Mouse (Mus musculus) liver, embryonic 11.5 days (tissue): ENCODE measurements around the gene Hoxd3. TPM values are rescaled to one million over a fixed set of nuclear protein-coding genes. Genes with fewer than 3 reads are reported as not detected.

ENCODE experiments used
- ATAC-seq: fragments of 200-750 bp; cut with Nextera tagmentation; replicated peaks from 2 replicates; pipeline ENCODE4 v1.8.0; 2017; ENCODE audit warnings: moderate number of reproducible peaks, mild to moderate bottlenecking, moderate TSS enrichment, moderate library complexity; ENCODE audit not compliant: low FRiP score
- DNase-seq: peaks from one replicate; pipeline ENCODE4 v3.0.0-alpha.2; 2017; ENCODE audit warnings: low spot score
- H3K27ac ChIP-seq: fragments of 300-500 bp; sonication (generic); 2 replicates; pipeline ENCODE4 v1.5.1; 2014; ENCODE audit warnings: mild to moderate bottlenecking, low read depth, low read length, control low read depth
- H3K27me3 ChIP-seq: fragments of 300-500 bp; sonication (generic); replicated peaks from 2 replicates; pipeline ENCODE4 v1.6.1; 2014; ENCODE audit warnings: low read length, mixed read lengths; ENCODE audit not compliant: control insufficient read depth, insufficient read depth
- H3K36me3 ChIP-seq: fragments of 300-500 bp; sonication (generic); 2 replicates; pipeline ENCODE4 v1.6.1; 2014; ENCODE audit warnings: mild to moderate bottlenecking, low read length, moderate library complexity, mixed read lengths; ENCODE audit not compliant: control insufficient read depth, insufficient read depth
- H3K4me1 ChIP-seq: fragments of 300-500 bp; sonication (generic); replicated peaks from 2 replicates; pipeline ENCODE4 v1.6.1; 2014; ENCODE audit warnings: low read length, mixed read lengths; ENCODE audit not compliant: control insufficient read depth, insufficient read depth
- H3K4me2 ChIP-seq: fragments of 300-500 bp; sonication (generic); 2 replicates; pipeline ENCODE4 v1.6.1; 2014; ENCODE audit warnings: mild to moderate bottlenecking, control low read depth, moderate library complexity
- H3K4me3 ChIP-seq: fragments of 300-500 bp; sonication (generic); 2 replicates; pipeline ENCODE4 v1.5.1; 2014; ENCODE audit warnings: low read depth, low read length, control low read depth
- H3K9ac ChIP-seq: fragments of 300-500 bp; sonication (generic); 2 replicates; pipeline ENCODE4 v1.6.1; 2014; ENCODE audit warnings: low read depth, low read length, control low read depth
- H3K9me3 ChIP-seq: fragments of 300-500 bp; sonication (generic); 2 replicates; pipeline ENCODE4 v1.6.1; 2016; ENCODE audit warnings: low read length, inconsistent platforms, mixed read lengths; ENCODE audit not compliant: control insufficient read depth
- WGBS: fragments of 180-500 bp; shearing (Covaris S2); extraction: QIAGEN DNeasy Blood & Tissue Kit; methylation state at CpG from one replicate; pipeline ENCODE4 v1.1.7; 2014; 5-methylcytosine and 5-hydroxymethylcytosine counted together
- polyA plus RNA-seq: library from polyadenylated mRNA; unstranded; fragments of >200 nt; fragmentation: Nextera tagmentation; extraction: Ambion mirVana; gene quantifications from 2 replicates; pipeline ENCODE4 v1.2.1, GENCODE M21; 2014

Hoxd3 gene
- polyA plus RNA-seq, 1 experiment from 2014 or later: 0.47 TPM

DNA sequence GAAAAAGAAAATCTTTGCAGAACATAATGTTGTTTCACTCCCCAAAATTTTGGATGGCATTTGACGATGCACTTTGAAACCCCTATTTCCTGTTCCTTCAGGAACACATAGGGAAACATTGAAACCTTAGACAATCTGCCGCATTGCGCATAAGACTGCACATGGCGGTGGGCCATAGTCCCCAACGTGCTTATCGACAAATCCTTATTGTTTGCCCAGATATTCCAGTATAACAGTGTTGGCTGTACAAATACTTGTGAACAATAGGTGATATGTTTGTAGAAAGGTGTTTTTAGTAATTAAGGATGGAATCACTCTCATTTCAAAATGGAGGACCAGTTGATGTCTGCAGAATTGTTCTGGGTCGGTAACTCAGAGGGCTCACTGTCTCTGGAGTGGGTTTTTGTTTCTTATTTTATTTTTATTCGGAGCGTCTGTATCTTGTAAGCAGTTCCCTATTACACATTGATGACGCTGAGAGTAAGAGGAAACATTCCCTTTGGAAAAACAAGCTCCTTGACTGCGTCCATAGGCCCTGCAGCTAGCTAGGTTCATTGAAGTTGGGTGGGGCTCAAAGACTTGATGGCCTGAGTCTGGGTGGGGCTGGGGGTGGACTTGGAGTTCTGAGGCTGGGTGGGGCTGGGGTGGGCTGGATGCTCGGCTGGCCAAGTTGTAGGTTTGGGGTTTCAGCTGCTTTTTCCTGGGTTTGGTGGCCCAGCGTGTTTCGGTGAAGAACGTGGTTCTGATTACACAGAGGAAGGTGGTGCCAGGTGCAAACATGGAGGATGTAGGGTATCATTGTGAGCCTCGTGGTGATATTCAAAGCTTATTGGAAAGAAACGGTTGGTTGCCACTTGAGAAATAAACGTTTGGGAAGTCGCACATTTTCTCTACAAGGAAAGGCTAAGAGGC, 1.8 kb downstream of the Hoxd3 start:
- ATAC-seq (no peak), DNase-seq (no peak)
- H3K27me3 ChIP-seq: peaks cover 91% of the 10 kb centered on the region
- H3K4me1 ChIP-seq: no peaks in the 10 kb centered on the region; the same call in 1 of the 2 replicates
- no peak overlapping the region for H3K4me2 ChIP-seq
- H3K9me3 ChIP-seq: no peaks in the 10 kb centered on the region
- 17% methylated on average over 19 of the region's 19 CpGs for WGBS
- H3K4me3 ChIP-seq: no peak overlapping the region
- H3K27ac ChIP-seq: no peak overlapping the region
- H3K36me3 ChIP-seq: no peaks in the 10 kb centered on the region
- no peak overlapping the region for H3K9ac ChIP-seq

DNA sequence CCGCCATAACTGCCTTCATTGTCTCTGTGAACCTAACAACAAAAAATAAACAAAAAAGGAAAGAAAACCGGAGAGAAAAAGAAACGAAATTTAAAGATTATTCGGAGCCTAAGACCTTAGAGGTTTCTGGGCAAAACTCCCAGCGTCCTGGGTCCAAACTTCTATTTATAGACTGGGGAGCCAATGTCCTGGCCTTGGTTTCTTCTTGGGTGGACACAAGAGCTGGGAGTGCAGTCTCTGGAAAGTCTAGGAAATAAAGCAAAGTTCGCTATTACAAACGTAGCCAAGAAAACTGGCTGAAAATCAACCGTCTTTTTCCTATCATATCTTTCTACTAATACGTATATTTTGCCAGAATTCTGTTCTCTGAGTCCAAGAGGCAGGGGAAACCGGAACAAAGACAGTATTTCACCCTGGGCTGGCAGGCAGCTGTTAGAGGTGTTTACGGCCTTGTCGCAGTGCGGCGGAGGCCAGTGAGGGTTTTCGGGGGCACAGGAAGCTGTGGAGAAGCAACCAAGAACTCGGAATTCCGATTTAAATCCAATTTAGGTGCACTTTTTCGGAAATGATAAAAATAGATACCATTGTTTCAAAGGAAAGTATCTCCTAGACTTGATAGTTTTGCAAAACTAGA, 2.5 kb downstream of the Hoxd3 start:
- H3K9ac ChIP-seq: no peak overlapping the region
- H3K27me3 ChIP-seq: peaks cover 90% of the 10 kb centered on the region
- no peaks in the 10 kb centered on the region; the same call in 1 of the 2 replicates for H3K4me1 ChIP-seq
- 8% methylated on average over 18 of the region's 18 CpGs for WGBS
- H3K4me3 ChIP-seq: no peak overlapping the region
- no peaks in the 10 kb centered on the region for H3K36me3 ChIP-seq
- H3K27ac ChIP-seq: no peak overlapping the region
- no peak for ATAC-seq
- H3K9me3 ChIP-seq: no peaks in the 10 kb centered on the region
- no peak for DNase-seq
- H3K4me2 ChIP-seq: no peak overlapping the region

DNA sequence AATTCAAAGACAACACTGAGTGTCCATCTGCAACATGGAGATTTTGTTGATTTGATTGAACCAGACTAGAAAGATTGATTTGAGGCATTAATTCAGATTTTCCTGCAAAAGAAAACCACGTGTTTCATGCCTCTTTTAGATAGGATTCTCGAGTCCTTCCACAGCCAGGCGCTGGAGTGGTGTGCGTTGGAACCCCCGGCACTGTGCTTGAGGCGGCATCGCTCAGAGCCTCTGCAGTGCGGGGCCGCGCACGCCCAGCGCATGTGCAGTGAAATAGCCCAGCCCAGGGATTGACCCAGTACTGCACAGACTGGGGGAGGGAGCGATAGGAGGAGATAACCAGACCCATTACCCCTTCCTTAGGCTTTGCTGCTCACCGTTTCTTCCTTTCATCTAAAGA, 3.2 kb downstream of the Hoxd3 start:
- DNase-seq: no peak
- 3% methylated on average over 14 of the region's 14 CpGs for WGBS
- no peak for ATAC-seq
- Histone ChIP-seq H3K4me3 (no peak overlapping the region), H3K27ac (no peak overlapping the region), H3K36me3 (no peaks in the 10 kb centered on the region), H3K9me3 (no peaks in the 10 kb centered on the region), H3K27me3 (peaks cover 89% of the 10 kb centered on the region), H3K4me1 (no peaks in the 10 kb centered on the region; the same call in 1 of the 2 replicates), H3K4me2 (no peak overlapping the region), H3K9ac (no peak overlapping the region)

DNA sequence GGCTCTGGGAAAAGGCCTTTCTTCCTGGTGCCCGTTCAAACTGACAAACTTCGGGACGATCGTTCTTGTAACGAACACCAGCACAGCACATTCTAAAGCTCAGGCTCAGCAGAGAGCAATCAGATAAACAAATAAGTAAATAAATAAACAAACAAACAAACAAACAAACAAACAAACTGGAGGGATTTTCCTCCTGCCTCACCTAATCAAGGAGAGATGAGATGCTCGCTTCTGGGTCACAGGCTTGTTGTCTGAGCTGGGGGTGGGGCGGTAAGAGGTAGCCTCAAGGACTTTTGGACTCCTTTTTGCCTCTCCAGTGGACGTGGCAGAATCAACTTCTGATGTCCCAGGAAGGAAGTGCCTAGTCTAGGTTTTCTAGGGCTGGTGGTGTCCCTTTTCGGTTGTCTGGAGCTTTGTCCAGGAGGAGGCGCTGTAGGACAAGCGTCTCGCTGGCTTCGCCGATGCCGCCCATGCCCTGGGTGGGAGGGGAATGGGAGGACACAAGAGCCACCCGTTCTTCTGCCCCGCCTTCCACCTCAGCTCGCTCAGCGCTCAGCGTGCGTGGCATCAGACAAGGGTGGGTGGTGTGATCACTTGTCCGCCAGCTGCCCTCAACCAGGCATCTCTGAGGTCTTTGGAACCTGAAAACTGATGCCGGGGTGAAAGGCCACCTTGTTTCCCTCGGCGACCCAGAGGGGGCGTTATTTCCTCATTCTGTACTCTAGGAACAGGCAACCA, 3.9 kb downstream of the Hoxd3 start:
- WGBS: 3% methylated on average over 26 of the region's 26 CpGs
- ATAC-seq (peak; percentile 74), DNase-seq (peak; percentile 83)
- Histone ChIP-seq H3K4me2 (peak overlapping the region; percentile 49), H3K4me1 (no peaks in the 10 kb centered on the region; the same call in 1 of the 2 replicates), H3K9me3 (no peaks in the 10 kb centered on the region), H3K4me3 (peak overlapping the region; percentile 30; the same call in 1 of the 2 replicates), H3K36me3 (no peaks in the 10 kb centered on the region), H3K9ac (no peak overlapping the region), H3K27me3 (peaks cover 89% of the 10 kb centered on the region), H3K27ac (no peak overlapping the region)

DNA sequence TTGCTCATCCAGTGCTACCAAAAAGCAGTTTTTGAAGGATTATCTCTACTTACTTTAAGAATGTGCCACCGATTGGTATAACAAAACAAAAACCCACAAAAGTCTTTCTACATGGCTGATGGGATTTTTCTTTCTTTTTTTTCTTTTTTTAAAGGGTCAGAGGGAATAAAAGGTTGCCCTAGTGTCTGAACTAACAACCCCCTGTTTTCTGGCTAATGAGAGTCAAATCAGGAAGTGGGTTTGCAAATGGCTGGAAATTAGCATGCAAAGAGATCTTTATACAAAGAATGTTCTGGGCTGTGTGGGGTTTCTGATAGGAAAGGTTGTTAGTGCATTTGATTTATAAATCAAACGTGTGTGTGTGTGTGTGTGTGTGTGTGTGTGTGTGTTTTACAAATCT, 8.7 kb downstream of the Hoxd3 start:
- Histone ChIP-seq H3K9me3 (no peaks in the 10 kb centered on the region), H3K27ac (no peak overlapping the region), H3K4me2 (no peak overlapping the region), H3K27me3 (peaks cover 89% of the 10 kb centered on the region), H3K9ac (no peak overlapping the region), H3K4me3 (no peak overlapping the region), H3K4me1 (no peaks in the 10 kb centered on the region; the same call in 1 of the 2 replicates), H3K36me3 (no peaks in the 10 kb centered on the region)
- no peak for ATAC-seq
- DNase-seq: no peak
- 9% methylated on average over 2 of the region's 2 CpGs for whole genome bisulfite sequencing

DNA sequence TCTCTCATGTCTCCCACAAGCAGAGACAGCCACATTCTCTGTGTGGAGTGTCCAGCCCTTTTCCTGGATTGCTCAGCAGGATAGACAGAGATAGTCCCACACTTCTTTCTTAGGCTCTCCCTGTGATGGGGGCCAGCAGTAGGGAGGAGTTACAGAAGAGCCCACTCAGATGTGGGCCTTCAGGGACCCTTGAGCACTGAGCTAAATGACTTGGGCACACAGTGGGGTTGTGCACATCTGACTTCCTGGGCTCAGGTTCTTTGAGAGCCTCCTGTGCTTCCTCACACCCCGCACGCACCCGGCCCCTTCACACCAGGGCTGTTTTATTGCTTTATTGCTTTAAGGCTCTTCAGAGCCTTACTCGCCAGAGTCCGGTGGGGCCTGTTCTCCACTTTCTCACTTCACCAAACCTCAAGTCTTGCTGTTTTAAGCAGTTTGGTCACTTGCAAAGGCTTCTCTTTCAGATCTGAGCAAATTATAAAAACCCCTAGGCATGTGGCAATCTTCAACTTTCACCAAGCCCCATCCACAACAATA, 9.3 kb downstream of the Hoxd3 start:
- 32% methylated on average over 5 of the region's 5 CpGs for WGBS
- peaks cover 89% of the 10 kb centered on the region for H3K27me3 ChIP-seq
- H3K4me3 ChIP-seq: no peak overlapping the region
- H3K36me3 ChIP-seq: no peaks in the 10 kb centered on the region
- no peak overlapping the region for H3K9ac ChIP-seq
- H3K27ac ChIP-seq: no peak overlapping the region
- no peak for DNase-seq
- H3K4me1 ChIP-seq: no peaks in the 10 kb centered on the region
- no peaks in the 10 kb centered on the region for H3K9me3 ChIP-seq
- ATAC-seq: no peak
- no peak overlapping the region for H3K4me2 ChIP-seq

DNA sequence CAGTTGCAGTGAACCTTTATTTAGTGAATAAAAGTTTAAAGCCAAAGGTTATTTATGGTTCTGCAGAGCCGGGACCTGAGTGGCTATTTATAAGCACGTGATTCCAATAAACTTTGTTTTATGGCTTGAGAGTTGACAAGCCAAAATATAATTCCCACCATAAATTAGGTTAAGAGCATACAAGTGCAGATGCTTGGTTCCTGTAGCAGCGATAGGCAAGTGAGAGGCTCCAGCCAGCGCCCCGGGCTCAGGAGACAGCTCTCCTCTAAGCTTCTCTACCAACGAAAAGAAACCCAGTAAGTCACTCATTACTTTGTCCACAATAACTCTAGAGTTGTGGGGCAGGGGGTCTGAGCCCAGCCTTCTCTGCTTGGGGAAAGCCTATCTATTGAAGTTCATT, 10.2 kb downstream of the Hoxd3 start:
- DNase-seq: no peak
- H3K9me3 ChIP-seq: no peaks in the 10 kb centered on the region
- no peak overlapping the region for H3K4me3 ChIP-seq
- no peak overlapping the region for H3K27ac ChIP-seq
- no peak for ATAC-seq
- no peaks in the 10 kb centered on the region for H3K36me3 ChIP-seq
- no peak overlapping the region for H3K4me2 ChIP-seq
- H3K9ac ChIP-seq: no peak overlapping the region
- H3K27me3 ChIP-seq: peaks cover 90% of the 10 kb centered on the region
- 21% methylated on average over 6 of the region's 6 CpGs for WGBS
- no peaks in the 10 kb centered on the region for H3K4me1 ChIP-seq

DNA sequence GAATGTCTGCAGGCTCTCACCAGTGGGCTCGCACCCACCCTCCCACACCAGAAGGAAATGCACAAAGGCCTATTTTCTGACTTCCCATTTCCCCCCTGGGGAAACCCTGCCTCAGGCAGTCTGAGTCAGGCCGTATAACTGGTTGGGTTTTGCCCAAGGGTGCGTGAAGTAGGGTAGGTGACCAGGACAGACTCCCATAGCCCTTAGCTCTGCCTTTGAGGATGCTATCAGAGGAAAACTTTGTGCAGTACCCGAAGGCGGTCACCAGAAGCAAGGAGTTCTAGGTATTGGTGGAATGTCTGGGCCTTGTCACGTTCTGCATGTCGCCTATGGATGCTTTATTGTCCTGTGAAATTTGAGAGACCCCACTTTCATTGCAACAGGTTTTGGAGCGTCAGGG, 11.2 kb downstream of the Hoxd3 start:
- no peak overlapping the region for H3K4me2 ChIP-seq
- H3K9me3 ChIP-seq: no peaks in the 10 kb centered on the region
- no peak overlapping the region for H3K9ac ChIP-seq
- no peak overlapping the region for H3K4me3 ChIP-seq
- no peak for ATAC-seq
- no peak for DNase-seq
- no peaks in the 10 kb centered on the region for H3K36me3 ChIP-seq
- no peak overlapping the region for H3K27ac ChIP-seq
- H3K4me1 ChIP-seq: 0 out of 2 replicates have a peak, but pooled peaks cover 2% of the 10 kb centered on the region
- WGBS: 18% methylated on average over 8 of the region's 8 CpGs
- H3K27me3 ChIP-seq: peaks cover 96% of the 10 kb centered on the region
